Mouse (Mus musculus): ENCODE results near the gene Klrb1c.
"Not testable (repeated sequence)": the region's sequence is repeated elsewhere in the genome, so short reads cannot be mapped to it uniquely, and the experiment has no call there.

Gene Klrb1c

DNA sequence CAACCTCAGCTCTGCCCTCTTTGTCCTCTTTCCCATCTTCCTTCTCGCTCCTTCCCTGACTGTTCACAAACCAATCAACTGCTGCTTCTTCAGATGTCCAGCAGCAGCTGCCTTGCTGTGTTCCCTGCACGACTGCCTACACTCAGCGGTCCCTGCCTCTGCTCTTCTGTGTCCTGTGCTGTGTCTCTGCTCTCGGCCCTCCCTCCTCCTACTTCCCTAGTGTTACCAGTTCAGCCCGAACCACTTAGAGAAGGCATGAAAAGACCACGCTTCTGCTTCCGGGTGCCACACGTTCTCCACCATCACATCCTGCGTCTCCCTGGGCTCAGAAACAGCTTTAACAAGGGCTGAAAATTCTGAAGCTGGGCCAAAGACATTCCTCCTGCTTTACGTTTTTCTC, 34.8 kb downstream of the Klrb1c start:
- DNase-seq = not testable (repeated sequence)

GRCm38 (mm10) chr6:128753610-128754224, 35.3 kb downstream of the Klrb1c start:
- DNase-seq = peak; percentile 90

DNA sequence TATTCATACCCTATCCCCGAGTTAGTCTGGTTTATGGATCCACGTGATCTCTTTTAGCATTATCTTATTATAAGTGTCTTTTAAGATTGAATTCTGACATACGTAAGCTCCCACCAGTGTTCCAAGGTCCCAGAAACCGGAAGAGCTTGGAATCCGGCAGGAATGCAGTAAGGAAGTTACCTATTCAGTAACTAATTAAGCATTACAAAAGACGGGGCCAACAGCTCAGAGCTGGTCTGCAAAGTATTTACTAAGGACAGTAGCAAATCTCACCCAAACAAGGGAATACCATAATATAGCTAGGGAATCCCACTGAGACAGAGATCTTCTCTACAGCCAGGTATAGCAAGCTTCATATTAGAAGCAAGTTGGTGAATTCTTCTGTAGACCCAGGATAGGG, 42.0 kb downstream of the Klrb1c start:
- not testable (repeated sequence) for DNase-seq

DNA sequence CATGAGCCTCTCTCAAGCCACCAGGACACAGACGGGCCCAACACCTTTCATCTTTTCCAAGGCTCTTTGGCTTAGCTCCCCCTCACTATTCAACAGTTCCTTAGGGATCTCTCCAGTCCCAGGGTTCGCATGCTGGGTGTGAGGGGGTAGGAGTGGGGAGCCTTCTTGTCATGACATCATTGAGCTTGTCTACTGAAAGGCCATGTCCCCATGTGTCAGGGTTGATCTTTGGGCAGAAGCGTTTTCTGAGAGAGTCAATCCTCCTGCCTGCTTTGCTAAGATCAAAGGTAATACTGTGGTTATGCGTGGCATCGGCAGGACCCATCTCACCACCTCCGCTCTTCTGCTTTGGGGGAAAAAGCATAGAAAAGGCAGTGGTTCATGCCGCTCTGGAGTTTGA, 51.6 kb downstream of the Klrb1c start:
- DNase-seq = no peak

GRCm38 (mm10) chr6:128736100-128736499, 52.9 kb downstream of the Klrb1c start:
- DNase-seq = peak; percentile 46

DNA sequence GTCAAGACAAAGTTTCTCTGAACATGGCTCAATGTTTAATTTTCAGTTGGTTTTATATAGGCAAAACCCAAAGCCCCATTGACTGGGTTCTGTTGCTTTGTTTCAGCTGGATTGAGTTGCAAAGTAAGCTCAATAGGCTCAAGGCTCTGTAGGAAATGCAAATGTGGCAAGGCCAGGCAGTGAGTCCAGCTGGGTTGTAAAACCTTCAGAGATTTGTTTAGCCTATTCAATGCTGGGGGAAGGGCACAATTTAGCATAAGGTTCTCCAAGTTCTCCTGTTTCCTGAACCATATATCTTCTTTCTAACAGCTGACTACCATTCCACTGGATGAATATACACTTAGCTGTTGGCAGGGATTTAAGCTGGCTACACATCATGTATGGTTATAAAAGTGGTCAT, 54.1 kb downstream of the Klrb1c start:
- DNase-seq = no peak

- DNase-seq = no peak
These were observed 54.9 kb downstream of the Klrb1c start for GRCm38 (mm10) chr6:128733908-128734679.

DNA sequence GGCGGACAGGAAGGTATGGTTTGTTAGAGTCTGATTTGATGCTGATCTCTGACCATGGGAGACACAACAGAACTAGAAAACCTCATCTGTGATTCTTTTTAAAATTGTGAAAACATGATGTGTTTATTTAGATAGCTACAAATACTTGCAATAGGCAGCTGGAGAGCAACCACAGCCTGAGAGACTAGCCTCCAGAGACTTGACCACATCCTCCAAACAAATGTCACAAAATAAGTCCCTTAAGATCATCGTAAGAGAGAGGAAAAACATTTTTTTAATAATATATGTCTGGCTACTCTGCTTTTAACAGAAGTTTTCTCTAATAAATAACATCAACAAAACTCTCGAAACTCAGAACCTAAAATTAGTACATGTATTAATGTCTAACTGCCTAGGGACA, 57.0 kb downstream of the Klrb1c start:
- DNase-seq = no peak
